Mouse (Mus musculus) gastrocnemius, adult 8-10 months (tissue): Measurements from ENCODE around the gene Foxred1. TPM values are rescaled to one million over a fixed set of nuclear protein-coding genes. Genes with fewer than 3 reads are reported as not detected.

Experiments used
- DNase-seq, 2 experiments: peaks; one replicate each; pipeline ENCODE4 v3.0.0; 2022; ENCODE audit warnings: low spot score in 2 of 2
- total RNA-seq, 4 experiments: library from RNA; stranded (reverse); gene quantifications; 2 replicates each; pipeline ENCODE4 v1.2.4; 2022

Gene Foxred1
- total RNA-seq, 4 experiments from 2014 or later = 15.7 to 18.4 (median 17.5) TPM

GRCm38 (mm10) chr9:35194048-35194447 is 16.8 kb downstream of the Foxred1 start:
- DNase-seq = no peak

- DNase-seq = no peak
These were observed 17.8 kb downstream of the Foxred1 start for GRCm38 (mm10) chr9:35192983-35193542.

DNA sequence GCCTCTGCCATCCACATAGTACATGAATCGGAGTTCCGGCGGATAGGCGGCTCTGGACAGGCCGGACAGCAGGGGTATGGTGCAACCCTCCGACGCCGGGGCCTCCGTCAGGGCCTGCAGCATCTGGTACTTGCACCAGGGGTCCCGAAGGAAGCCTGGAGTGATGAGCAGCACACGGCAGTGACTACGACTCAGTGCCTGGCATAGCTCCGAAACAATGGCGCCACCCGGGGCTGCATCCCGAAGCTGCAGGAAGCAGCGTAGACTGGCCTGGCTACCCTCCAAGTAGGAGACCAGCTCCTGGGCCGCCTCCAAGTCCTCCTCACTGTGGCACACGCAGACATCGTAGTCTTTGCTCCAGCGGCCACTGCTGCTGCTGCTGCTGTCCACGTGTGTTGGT is 22.2 kb downstream of the Foxred1 start:
- no peak for DNase-seq

- DNase-seq = peak in 1 of 2 experiments; percentile 26
These were observed 23.4 kb downstream of the Foxred1 start for GRCm38 (mm10) chr9:35187351-35187903.

- DNase-seq = no peak
These were observed 24.4 kb downstream of the Foxred1 start for GRCm38 (mm10) chr9:35186430-35186829.

GRCm38 (mm10) chr9:35183359-35183758 is 27.5 kb downstream of the Foxred1 start:
- no peak for DNase-seq

DNA sequence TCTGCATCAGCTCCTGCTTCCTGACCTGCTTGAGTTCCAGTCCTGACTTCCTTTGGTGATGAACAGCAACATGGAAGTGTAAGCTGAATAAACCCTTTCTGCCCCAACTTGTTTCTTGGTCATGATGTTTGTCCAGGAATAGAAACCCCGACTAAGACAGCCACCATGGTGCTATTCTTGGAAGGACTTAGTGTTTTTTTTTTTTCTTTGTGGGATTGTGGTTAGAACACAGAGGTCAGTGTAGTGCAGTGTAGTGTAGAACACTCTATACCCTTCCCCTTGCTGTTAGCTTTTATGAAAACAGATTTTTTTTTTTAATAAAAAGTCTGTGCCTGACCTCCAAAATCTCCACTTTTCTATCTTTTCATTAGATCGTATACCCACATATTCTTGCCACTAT is 28.0 kb downstream of the Foxred1 start:
- DNase-seq = no peak

DNA sequence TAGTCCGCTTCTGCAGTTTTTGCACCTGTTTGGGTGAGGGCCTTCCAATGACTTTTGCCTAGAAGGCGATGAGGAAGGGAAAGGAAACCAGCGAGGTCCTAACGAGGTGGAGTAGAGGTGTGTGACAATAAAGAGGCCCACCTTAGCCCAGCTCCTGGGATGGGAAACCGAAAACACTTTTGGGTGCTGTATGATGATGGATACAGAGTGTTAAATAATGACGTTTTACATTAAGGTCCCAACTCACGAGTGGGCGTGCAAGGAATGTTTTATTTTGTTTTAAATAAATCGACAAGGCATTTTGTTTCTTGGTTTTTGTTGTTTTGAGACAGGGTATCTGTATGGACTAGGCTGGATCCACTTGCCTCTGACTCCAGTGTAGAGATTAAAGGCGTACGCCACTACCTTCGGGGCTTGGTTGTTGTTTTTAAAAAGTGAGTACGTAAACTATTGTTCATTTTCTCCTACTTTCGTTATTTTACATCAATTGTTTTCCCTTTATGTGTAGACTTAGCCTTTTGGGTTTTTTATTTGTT is 34.7 kb downstream of the Foxred1 start:
- DNase-seq = no peak

GRCm38 (mm10) chr9:35175251-35176123 is 35.4 kb downstream of the Foxred1 start, which contains the start of gene Dcps:
Dcps (minus strand) TSS chr9:35176061.
- DNase-seq = peak; percentile 81 to 85

- DNase-seq = no peak
These were observed 37.5 kb downstream of the Foxred1 start for GRCm38 (mm10) chr9:35173331-35173730.

GRCm38 (mm10) chr9:35170071-35170470 is 40.8 kb downstream of the Foxred1 start:
- no peak for DNase-seq

GRCm38 (mm10) chr9:35166798-35167635 is 43.8 kb downstream of the Foxred1 start:
- no peak for DNase-seq

DNA sequence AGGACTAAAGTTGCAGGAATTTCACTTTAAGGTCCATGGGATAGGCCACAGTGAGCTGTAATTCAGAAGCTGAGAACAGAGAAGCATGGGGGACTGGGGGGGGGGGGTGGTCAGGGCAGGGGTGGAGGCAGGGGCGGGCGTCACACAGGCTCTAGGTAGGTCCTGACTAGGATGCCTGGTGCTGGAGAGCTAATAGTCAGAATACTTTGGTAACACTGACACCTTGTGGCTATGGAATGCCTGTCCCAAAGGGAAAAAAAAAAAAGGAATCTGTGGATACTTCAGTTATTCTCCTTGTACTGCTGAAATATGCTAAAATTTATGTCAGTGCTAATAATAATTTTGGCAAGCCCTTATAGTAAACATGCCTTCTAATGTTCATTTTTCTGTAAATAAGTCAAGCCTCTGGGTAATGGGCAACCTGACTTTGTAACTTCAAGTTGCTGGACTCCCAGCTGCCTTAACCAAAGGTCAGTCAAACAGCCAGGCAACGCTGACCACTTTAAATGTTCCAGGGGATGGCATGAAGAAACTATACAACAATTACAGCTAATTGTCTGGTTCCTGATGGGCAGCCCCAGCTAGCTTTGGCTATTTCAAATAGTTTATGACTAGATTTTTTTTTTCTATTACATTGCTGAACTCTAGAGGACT is 44.6 kb downstream of the Foxred1 start:
- no peak for DNase-seq

DNA sequence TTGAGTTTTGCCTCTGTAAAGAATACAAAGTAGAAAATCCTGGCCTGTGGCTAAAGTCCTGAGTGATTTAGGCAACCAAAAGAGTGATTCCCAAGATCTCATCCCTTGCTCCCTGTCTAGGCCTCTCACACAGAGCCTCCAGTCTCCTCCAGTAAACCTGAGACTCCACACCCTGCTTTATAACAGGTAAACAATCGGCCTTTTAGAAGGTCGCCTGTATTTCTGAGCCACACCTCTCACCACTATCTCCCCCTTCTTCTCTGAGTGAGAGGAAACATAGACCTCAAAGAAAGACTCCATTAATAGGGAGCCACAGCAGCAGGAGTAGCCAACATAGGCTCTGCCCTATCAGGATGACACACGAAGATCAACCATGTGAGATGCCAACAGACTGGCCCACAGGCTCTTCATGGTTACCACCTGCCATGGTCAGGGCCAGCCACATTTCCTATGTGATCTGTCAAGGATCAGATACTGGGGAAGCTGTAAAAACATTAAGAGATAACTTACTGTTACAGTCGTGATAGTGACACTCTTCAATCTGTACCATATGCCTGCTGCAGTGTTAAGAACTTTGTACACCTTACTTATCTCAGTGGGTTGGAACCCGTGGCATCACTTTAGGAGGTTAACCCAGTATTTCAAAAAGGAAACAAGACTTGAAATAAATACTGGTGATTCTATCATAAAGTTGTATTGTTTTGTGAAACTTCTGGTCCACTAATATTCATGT is 46.5 kb downstream of the Foxred1 start:
- no peak for DNase-seq

DNA sequence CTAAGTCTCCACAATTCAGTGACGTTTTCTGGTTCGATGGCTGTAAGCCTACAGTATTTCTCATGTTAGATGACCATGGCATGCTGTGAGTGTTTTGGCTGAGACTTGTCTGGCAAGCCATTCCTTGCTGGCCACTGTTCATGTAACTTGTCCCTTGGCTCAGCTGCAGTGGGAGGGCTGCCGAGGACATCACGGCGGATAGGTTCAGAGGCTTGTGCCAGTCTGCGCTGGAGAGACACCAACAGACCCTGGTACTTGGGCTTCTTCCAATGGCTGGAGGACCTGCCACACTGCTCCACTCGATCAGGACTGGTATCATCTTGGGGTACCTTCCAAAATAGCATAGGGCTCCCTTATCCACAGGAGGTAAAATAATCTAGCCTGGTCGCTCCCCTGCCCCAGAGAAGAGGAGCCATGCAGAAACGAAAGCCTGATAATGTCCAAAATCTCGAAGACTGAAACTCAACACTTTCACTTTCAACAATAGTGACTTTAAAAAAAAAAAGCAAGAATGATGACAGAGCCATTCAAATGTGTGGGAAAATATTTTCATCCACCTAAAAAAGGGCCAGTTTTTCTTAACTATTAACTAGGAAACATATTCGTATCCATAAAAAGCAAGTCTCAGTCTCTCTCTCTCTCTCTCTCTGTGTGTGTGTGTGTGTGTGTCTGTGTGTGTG is 47.7 kb downstream of the Foxred1 start:
- DNase-seq = peak; percentile 81 to 82

DNA sequence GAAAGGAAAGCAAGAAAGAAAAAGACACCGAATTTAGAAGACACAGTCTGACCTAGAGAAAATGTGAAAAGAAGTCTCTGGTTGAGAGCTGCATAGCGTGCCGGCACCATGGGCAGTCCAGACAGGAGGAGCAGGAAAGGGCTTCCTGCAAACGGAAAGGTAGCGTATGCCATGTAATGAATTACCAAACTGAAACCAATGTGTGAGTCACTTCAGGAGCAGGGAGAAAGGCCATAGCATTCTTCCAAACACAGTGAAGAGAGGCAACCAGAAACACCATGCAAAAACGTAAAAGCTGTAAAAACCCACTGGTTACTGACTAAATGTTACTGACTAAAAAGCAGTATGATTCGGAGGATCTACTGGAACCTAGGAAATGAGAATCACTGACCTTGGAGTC is 49.1 kb downstream of the Foxred1 start:
- DNase-seq = no peak

DNA sequence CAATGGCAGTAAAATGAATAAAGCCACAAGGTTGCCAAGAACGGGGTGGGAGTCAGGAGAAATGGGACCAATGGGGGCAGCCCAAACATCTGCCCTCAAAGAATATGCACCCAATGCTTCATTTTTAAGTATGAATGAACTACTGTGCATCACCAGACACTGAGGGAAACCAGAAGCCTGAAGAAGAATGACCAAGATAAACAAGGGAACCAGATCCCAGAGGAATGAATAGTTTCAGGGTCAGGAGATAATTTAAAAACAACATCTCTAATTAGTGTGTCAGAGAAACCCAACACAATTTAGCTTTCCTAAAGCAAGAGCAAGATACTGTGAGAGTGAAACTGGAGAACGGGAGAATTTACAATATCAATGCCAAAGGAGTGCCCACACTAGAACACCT is 50.2 kb downstream of the Foxred1 start:
- no peak for DNase-seq

DNA sequence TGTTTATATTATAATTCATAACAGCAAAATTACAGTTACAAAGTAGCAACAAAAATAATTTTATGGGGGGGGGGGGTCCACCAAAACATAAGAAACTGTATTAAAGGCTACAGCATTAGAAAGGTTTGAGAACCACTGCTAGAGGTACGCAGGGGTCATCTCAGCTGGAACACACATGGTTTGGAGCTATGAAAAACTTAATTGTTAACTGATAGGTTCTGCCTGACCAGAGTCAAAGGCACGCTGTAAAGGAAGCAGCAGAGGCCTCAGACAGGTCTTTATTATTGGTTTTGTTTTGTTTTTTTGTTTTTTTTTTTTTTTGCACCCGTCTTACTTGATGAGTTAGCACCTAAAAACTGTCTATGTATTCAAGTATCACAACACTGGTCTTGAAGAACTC is 52.4 kb downstream of the Foxred1 start:
- no peak for DNase-seq

- no peak for DNase-seq
These were observed 54.0 kb downstream of the Foxred1 start for GRCm38 (mm10) chr9:35156862-35157261.
